Mouse (Mus musculus) right cerebral cortex, adult 2 months (tissue): ENCODE results near the gene Gm28168.
"Not testable (repeated sequence)": the region's sequence is repeated elsewhere in the genome, so short reads cannot be mapped to it uniquely, and the experiment has no call there.

Experiments used
- DNase-seq, 2 experiments: peaks; one replicate each; pipeline ENCODE4 v3.0.0; 2021 to 2022; ENCODE audit warnings: low spot score in 2 of 2

The Gm28168 gene

GRCm38 (mm10) chr1:117927715-117928114, at the start of gene Gm28168:
TSS of gene Gm28168 (plus strand) at chr1:117928015.
- DNase-seq, result not testable (repeated sequence)

- DNase-seq, result no peak
Observed at GRCm38 (mm10) chr1:117965639-117966038, 37.8 kb downstream of the Gm28168 start, which contains the start of gene Gm7145. TSS of gene Gm7145 (plus strand) at chr1:117965939.
